Mouse (Mus musculus) stomach, embryonic 15.5 days (tissue): ENCODE measurements around the gene Cntnap2. TPM values are rescaled to one million over a fixed set of nuclear protein-coding genes. Genes with fewer than 3 reads are reported as not detected.

Experiments
- ATAC-seq: fragments of 200-750 bp; cut with Nextera tagmentation; 2 replicates; pipeline ENCODE4 v1.8.0; 2017; ENCODE audit warnings: low read depth, moderate number of reproducible peaks, moderate TSS enrichment; ENCODE audit not compliant: insufficient read depth, low FRiP score
- H3K27ac ChIP-seq: fragments of 300-500 bp; sonication (generic); 2 replicates; pipeline ENCODE4 v1.5.1; 2015; ENCODE audit warnings: mild to moderate bottlenecking, inconsistent platforms
- H3K27me3 ChIP-seq: fragments of 300-500 bp; sonication (generic); replicated peaks from 2 replicates; pipeline ENCODE4 v1.6.1; 2015; ENCODE audit warnings: inconsistent platforms
- H3K36me3 ChIP-seq: fragments of 300-500 bp; sonication (generic); 2 replicates; pipeline ENCODE4 v1.6.1; 2015; ENCODE audit warnings: inconsistent platforms
- H3K4me1 ChIP-seq: fragments of 300-500 bp; sonication (generic); 2 replicates; pipeline ENCODE4 v1.6.1; 2015; ENCODE audit warnings: inconsistent platforms
- H3K4me2 ChIP-seq: fragments of 300-500 bp; sonication (generic); 2 replicates; pipeline ENCODE4 v1.6.1; 2015; ENCODE audit warnings: mild to moderate bottlenecking, inconsistent platforms
- H3K4me3 ChIP-seq: fragments of 300-500 bp; sonication (generic); replicated peaks from 2 replicates; pipeline ENCODE4 v1.5.1; 2015; ENCODE audit warnings: inconsistent platforms
- H3K9ac ChIP-seq: fragments of 300-500 bp; sonication (generic); 2 replicates; pipeline ENCODE4 v1.6.1; 2015; ENCODE audit warnings: inconsistent platforms
- H3K9me3 ChIP-seq: fragments of 300-500 bp; sonication (generic); 2 replicates; pipeline ENCODE4 v1.6.1; 2016; ENCODE audit warnings: inconsistent platforms
- WGBS: fragments of 180-500 bp; shearing (Covaris S2); methylation state at CpG from one replicate; pipeline ENCODE4 v1.1.7; 2015; 5-methylcytosine and 5-hydroxymethylcytosine counted together
- polyA plus RNA-seq: library from polyadenylated mRNA; unstranded; fragments of >200 nt; fragmentation: Nextera tagmentation; extraction: Ambion mirVana; gene quantifications from 2 replicates; pipeline ENCODE4 v1.2.1, GENCODE M21; 2015

Cntnap2 gene
- polyA plus RNA-seq, 1 experiment from 2014 or later: 1.7 TPM

GRCm38 (mm10) chr6:47319309-47319983 is 2260.3 kb downstream of the Cntnap2 start:
- WGBS: 32% methylated on average over 5 of the region's 5 CpGs
- Histone ChIP-seq H3K4me2 (no peak overlapping the region), H3K27ac (no peak overlapping the region), H3K27me3 (no peaks in the 10 kb centered on the region), H3K36me3 (no peaks in the 10 kb centered on the region), H3K4me3 (no peak overlapping the region), H3K9ac (no peak overlapping the region), H3K9me3 (no peaks in the 10 kb centered on the region), H3K4me1 (peaks cover 9% of the 10 kb centered on the region)
- no peak for ATAC-seq

- H3K36me3 ChIP-seq: no peaks in the 10 kb centered on the region
- no peak for ATAC-seq
- whole genome bisulfite sequencing: 53% methylated on average over 5 of the region's 5 CpGs
- no peak overlapping the region for H3K9ac ChIP-seq
- no peak overlapping the region for H3K27ac ChIP-seq
- H3K4me3 ChIP-seq: no peak overlapping the region
- no peaks in the 10 kb centered on the region for H3K27me3 ChIP-seq
- H3K4me1 ChIP-seq: peaks cover 5% of the 10 kb centered on the region; the same call in 1 of the 2 replicates
- H3K4me2 ChIP-seq: no peak overlapping the region
- H3K9me3 ChIP-seq: no peaks in the 10 kb centered on the region
Observed at GRCm38 (mm10) chr6:47323169-47323835, 2264.1 kb downstream of the Cntnap2 start.

- Histone ChIP-seq H3K27me3 (no peaks in the 10 kb centered on the region), H3K27ac (no peak overlapping the region), H3K9me3 (no peaks in the 10 kb centered on the region), H3K4me1 (peaks cover 1% of the 10 kb centered on the region; the same call in 1 of the 2 replicates), H3K36me3 (no peaks in the 10 kb centered on the region), H3K4me3 (no peak overlapping the region), H3K4me2 (no peak overlapping the region), H3K9ac (no peak overlapping the region)
- no peak for ATAC-seq
- 52% methylated on average over 5 of the region's 5 CpGs for WGBS
Observed at GRCm38 (mm10) chr6:47323886-47324285, 2264.7 kb downstream of the Cntnap2 start.

GRCm38 (mm10) chr6:47328281-47328680 is 2269.1 kb downstream of the Cntnap2 start:
- no peaks in the 10 kb centered on the region for H3K9me3 ChIP-seq
- no peaks in the 10 kb centered on the region for H3K27me3 ChIP-seq
- no peak for ATAC-seq
- no peak overlapping the region for H3K4me2 ChIP-seq
- no peak overlapping the region for H3K9ac ChIP-seq
- WGBS: 69% methylated on average over 3 of the region's 3 CpGs
- no peak overlapping the region for H3K27ac ChIP-seq
- H3K4me1 ChIP-seq: no peaks in the 10 kb centered on the region
- H3K36me3 ChIP-seq: no peaks in the 10 kb centered on the region
- H3K4me3 ChIP-seq: no peak overlapping the region

GRCm38 (mm10) chr6:47329212-47329611 is 2270.1 kb downstream of the Cntnap2 start:
- no peaks in the 10 kb centered on the region for H3K9me3 ChIP-seq
- no peak overlapping the region for H3K4me2 ChIP-seq
- H3K36me3 ChIP-seq: no peaks in the 10 kb centered on the region
- ATAC-seq: no peak
- WGBS: 15% methylated on average over 4 of the region's 4 CpGs
- no peak overlapping the region for H3K4me3 ChIP-seq
- no peaks in the 10 kb centered on the region for H3K27me3 ChIP-seq
- H3K27ac ChIP-seq: no peak overlapping the region
- no peaks in the 10 kb centered on the region for H3K4me1 ChIP-seq
- no peak overlapping the region for H3K9ac ChIP-seq

- Histone ChIP-seq H3K4me3 (no peak overlapping the region), H3K4me2 (no peak overlapping the region), H3K9ac (no peak overlapping the region), H3K27me3 (no peaks in the 10 kb centered on the region), H3K4me1 (no peaks in the 10 kb centered on the region), H3K36me3 (no peaks in the 10 kb centered on the region), H3K9me3 (no peaks in the 10 kb centered on the region), H3K27ac (no peak overlapping the region)
- 45% methylated on average over 4 of the region's 4 CpGs for WGBS
- ATAC-seq: peak; percentile 71
Observed at GRCm38 (mm10) chr6:47333016-47333415, 2273.9 kb downstream of the Cntnap2 start.

GRCm38 (mm10) chr6:47334377-47334776 is 2275.2 kb downstream of the Cntnap2 start:
- no peaks in the 10 kb centered on the region for H3K9me3 ChIP-seq
- no peaks in the 10 kb centered on the region for H3K27me3 ChIP-seq
- no peak for ATAC-seq
- H3K27ac ChIP-seq: no peak overlapping the region
- H3K36me3 ChIP-seq: no peaks in the 10 kb centered on the region
- H3K4me1 ChIP-seq: no peaks in the 10 kb centered on the region
- H3K9ac ChIP-seq: no peak overlapping the region
- H3K4me3 ChIP-seq: no peak overlapping the region
- WGBS: 91% methylated on average over 2 of the region's 2 CpGs
- H3K4me2 ChIP-seq: no peak overlapping the region

GRCm38 (mm10) chr6:47337300-47337699 is 2278.1 kb downstream of the Cntnap2 start:
- Histone ChIP-seq H3K4me1 (no peaks in the 10 kb centered on the region), H3K4me2 (no peak overlapping the region), H3K27me3 (no peaks in the 10 kb centered on the region), H3K27ac (no peak overlapping the region), H3K9me3 (no peaks in the 10 kb centered on the region), H3K4me3 (no peak overlapping the region), H3K9ac (no peak overlapping the region), H3K36me3 (no peaks in the 10 kb centered on the region)
- no peak for ATAC-seq
- WGBS: 69% methylated on average over 4 of the region's 4 CpGs

GRCm38 (mm10) chr6:47338113-47338512 is 2279.0 kb downstream of the Cntnap2 start:
- Histone ChIP-seq H3K27me3 (no peaks in the 10 kb centered on the region), H3K9ac (no peak overlapping the region), H3K27ac (no peak overlapping the region), H3K36me3 (no peaks in the 10 kb centered on the region), H3K4me2 (no peak overlapping the region), H3K4me3 (no peak overlapping the region), H3K9me3 (no peaks in the 10 kb centered on the region), H3K4me1 (no peaks in the 10 kb centered on the region)
- whole genome bisulfite sequencing: 45% methylated on average over 6 of the region's 6 CpGs
- no peak for ATAC-seq

GRCm38 (mm10) chr6:47340813-47341502 is 2281.8 kb downstream of the Cntnap2 start:
- H3K9me3 ChIP-seq: no peaks in the 10 kb centered on the region
- no peaks in the 10 kb centered on the region for H3K36me3 ChIP-seq
- no peak overlapping the region for H3K9ac ChIP-seq
- no peaks in the 10 kb centered on the region for H3K27me3 ChIP-seq
- no peak overlapping the region for H3K4me3 ChIP-seq
- no peak for ATAC-seq
- no peaks in the 10 kb centered on the region for H3K4me1 ChIP-seq
- H3K27ac ChIP-seq: no peak overlapping the region
- H3K4me2 ChIP-seq: no peak overlapping the region
- WGBS: 57% methylated on average over 4 of the region's 4 CpGs

GRCm38 (mm10) chr6:47341503-47341884 is 2282.3 kb downstream of the Cntnap2 start:
- Histone ChIP-seq H3K9me3 (no peaks in the 10 kb centered on the region), H3K4me1 (no peaks in the 10 kb centered on the region), H3K4me3 (no peak overlapping the region), H3K9ac (no peak overlapping the region), H3K27ac (peak overlapping the region; percentile 31; the same call in 1 of the 2 replicates), H3K36me3 (no peaks in the 10 kb centered on the region), H3K4me2 (no peak overlapping the region), H3K27me3 (no peaks in the 10 kb centered on the region)
- ATAC-seq: no peak
- 71% methylated on average over 6 of the region's 6 CpGs for WGBS

- Histone ChIP-seq H3K27me3 (no peaks in the 10 kb centered on the region), H3K27ac (no peak overlapping the region), H3K9me3 (no peaks in the 10 kb centered on the region), H3K36me3 (no peaks in the 10 kb centered on the region), H3K4me3 (no peak overlapping the region), H3K9ac (no peak overlapping the region), H3K4me1 (no peaks in the 10 kb centered on the region), H3K4me2 (no peak overlapping the region)
- 85% methylated on average over 1 of the region's 1 CpGs for WGBS
- no peak for ATAC-seq
Observed at GRCm38 (mm10) chr6:47343245-47343644, 2284.1 kb downstream of the Cntnap2 start.
